Mouse (Mus musculus) E14TG2a.4 (cell line): ENCODE data around the gene Gpatch3.

Experiments used
- CTCF ChIP-seq: conservative IDR thresholded peaks from 2 replicates; pipeline ENCODE4 v1.5.1; 2014; ENCODE audit warnings: low read length
- NANOG ChIP-seq: IDR thresholded peaks from 2 replicates; pipeline ENCODE4 v1.6.1; 2014; ENCODE audit warnings: borderline replicate concordance, low read length, mixed read lengths
- POU5F1 ChIP-seq: IDR thresholded peaks from 2 replicates; pipeline ENCODE4 v1.6.1; 2014; ENCODE audit warnings: low read length, borderline replicate concordance

DNA sequence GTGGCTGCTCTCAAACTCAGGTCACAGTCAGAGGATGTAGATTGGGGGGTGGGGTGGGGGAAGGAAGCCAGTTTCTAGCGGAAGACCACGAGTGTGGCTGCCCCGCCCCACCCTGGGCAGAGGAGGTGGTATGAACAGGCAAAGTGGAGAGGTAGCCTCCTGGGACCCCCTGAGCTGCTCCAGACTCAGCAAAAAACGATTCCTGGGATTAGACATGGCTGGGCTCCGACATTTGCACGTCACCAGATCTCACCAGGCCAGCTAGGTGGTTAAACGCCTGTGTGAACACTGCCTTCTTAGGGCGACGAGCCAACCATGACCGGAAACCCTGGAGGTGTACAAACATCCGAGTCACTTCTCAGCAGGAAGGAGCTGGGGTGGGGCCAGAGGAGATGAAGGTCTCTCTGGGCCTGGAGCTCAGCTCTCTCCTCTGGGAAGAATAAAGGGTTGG lies 51.1 kb downstream of the Gpatch3 start:
- TF ChIP-seq CTCF (no peak), NANOG (no peak), POU5F1 (no peak)
